ENCODE assay signal across 10 mouse cellular contexts in genomic region chr8:87753148-87753547, GRCm38 (mm10).
A peak's percentile ranks its signal among the peaks of the same experiment; 100 is the strongest.
DNase-seq lines count a peak whose midpoint lies in the region; ATAC-seq and TF ChIP-seq lines count a peak whose summit lies in the region.
"Had no signal": no experiment of that assay in that cellular context is flagged by ENCODE, and none has a peak within 500 bp of the region (broad histone marks: within the 10 kb centered on the region; RNA-seq: fewer than 3 reads in every experiment).

No protein-coding gene starts in this region.

- no peaks in the 10 kb centered on the region for H3K9me3 ChIP-seq in heart, postnatal 0 days (replicated peaks; ENCODE audit: control insufficient read depth, low read length)
- no peaks in the 10 kb centered on the region for H3K9me3 ChIP-seq in CH12.LX (replicated peaks; ENCODE audit: low read length)
- H3K9me3 ChIP-seq in hindbrain, postnatal 0 days (ENCODE audit: low read length), result no peaks in the 10 kb centered on the region
- H3K9me3 ChIP-seq: heart, embryonic 15.5 days; liver, embryonic 15.5 days had no signal

- peak; percentile 45 for TF ChIP-seq CTCF in heart, postnatal 0 days (IDR thresholded peaks at IDR 0.05; ENCODE audit: low read depth)
- peak in 1 of 2 experiments; percentile 72; a peak in 2 of 4 replicates for TF ChIP-seq CTCF in CH12.LX (conservative IDR thresholded peaks at IDR 0.05 in 1 of 2, IDR thresholded peaks at IDR 0.05 in 1 of 2; ENCODE audit: low read depth in 2 of 2, low read length in 2 of 2)
- peak; percentile 61 for TF ChIP-seq CTCF in hindbrain, postnatal 0 days (IDR thresholded peaks at IDR 0.05; ENCODE audit: low read depth)

- no peaks in the 10 kb centered on the region for H3K4me1 ChIP-seq in heart, postnatal 0 days (ENCODE audit: control insufficient read depth, insufficient read depth)
- H3K4me1 ChIP-seq in CH12.LX (ENCODE audit: control insufficient read depth in 1 of 2, insufficient read depth in 2 of 2), result peaks cover 0 to 4% of the 10 kb centered on the region in 2 experiments; a peak in 1 of 4 replicates
- peaks cover 3% of the 10 kb centered on the region; the same call in 1 of the 2 replicates for H3K4me1 ChIP-seq in hindbrain, postnatal 0 days (ENCODE audit: insufficient read depth, low read length)
- H3K4me1 ChIP-seq: liver, embryonic 15.5 days had no signal

- no peak for TF ChIP-seq POLR2A in CH12.LX (IDR thresholded peaks at IDR 0.05; ENCODE audit: low read depth, low read length)

- no peak overlapping the region for H3K27ac ChIP-seq in heart, postnatal 0 days (ENCODE audit: low read depth)
- no peak overlapping the region for H3K27ac ChIP-seq in CH12.LX (ENCODE audit: insufficient read depth, low read depth)
- 0 out of 2 replicates have a peak overlapping the region, but pooled peaks have one; percentile 32 for H3K27ac ChIP-seq in hindbrain, postnatal 0 days
- H3K27ac ChIP-seq: heart, embryonic 15.5 days; liver, embryonic 15.5 days had no signal

- dilution Hi-C loops in CH12.LX (cut with MboI; ENCODE audit: extremely low pct_ligation_motif_present, extremely low pct_unique_long_range_greater_than_20kb, low sequenced_read_pairs), result no loop called here

- no peaks in the 10 kb centered on the region for H3K79me2 ChIP-seq in CH12.LX (replicated peaks; ENCODE audit: control insufficient read depth, extremely low read depth, insufficient read depth, poor library complexity, severe bottlenecking)

- WGBS in heart, postnatal 0 days, result 57% methylated on average over 8 of the region's 8 CpGs
- 58% methylated on average over 8 of the region's 8 CpGs for WGBS in hindbrain, postnatal 0 days

- no peak for DNase-seq in heart, postnatal 0 days (ENCODE audit: low spot score)
- no peak for DNase-seq in heart, adult 11 months
- no peak for DNase-seq in CH12.LX (ENCODE audit: extremely low read depth)
- peak; percentile 57 for DNase-seq in adrenal gland, postnatal 10 days
- DNase-seq in hindbrain, postnatal 0 days (ENCODE audit: low spot score), result peak; percentile 61
- DNase-seq in layer of hippocampus, adult 18-20 months (ENCODE audit: low spot score in 2 of 2), result no peak
- no peak for DNase-seq in left cerebral cortex, adult 8-10 months (ENCODE audit: low spot score in 2 of 2)

- ATAC-seq in heart, postnatal 0 days (ENCODE audit: insufficient read depth, low read depth), result no peak
- ATAC-seq in hindbrain, postnatal 0 days, result peak; percentile 38; the same call in 1 of the 2 replicates
- no peak for ATAC-seq in megakaryocyte progenitor cell, adult 5-6 weeks (replicated peaks; ENCODE audit: poor library complexity)

- no peak for TF ChIP-seq EP300 in heart, postnatal 0 days (IDR thresholded peaks at IDR 0.05; ENCODE audit: low read depth)
- no peak for TF ChIP-seq EP300 in CH12.LX (IDR thresholded peaks at IDR 0.05; ENCODE audit: low read length)

- no peak overlapping the region for H3K4me2 ChIP-seq in heart, postnatal 0 days (ENCODE audit: low read depth, low read length)
- no peak overlapping the region for H3K4me2 ChIP-seq in CH12.LX (ENCODE audit: insufficient read depth, low read depth, poor library complexity, severe bottlenecking)
- H3K4me2 ChIP-seq in hindbrain, postnatal 0 days (ENCODE audit: low read depth, low read length), result no peak overlapping the region
- H3K4me2 ChIP-seq: heart, embryonic 15.5 days; liver, embryonic 15.5 days had no signal

- in situ Hi-C loops in CH12.LX (cut with MboI; ENCODE audit: low pct_ligation_motif_present, low pct_unique_long_range_greater_than_20kb, low sequenced_read_pairs), result no loop called here

- TF ChIP-seq RAD21 in CH12.LX (IDR thresholded peaks at IDR 0.05; ENCODE audit: low read depth, low read length), result peak; percentile 58

- no peaks in the 10 kb centered on the region for H3K27me3 ChIP-seq in heart, postnatal 0 days (ENCODE audit: control insufficient read depth, insufficient read depth, low read length)
- H3K27me3 ChIP-seq in CH12.LX (replicated peaks), result no peaks in the 10 kb centered on the region
- no peaks in the 10 kb centered on the region for H3K27me3 ChIP-seq in hindbrain, postnatal 0 days (ENCODE audit: insufficient read depth, low read length)
- H3K27me3 ChIP-seq: heart, embryonic 15.5 days; liver, embryonic 15.5 days had no signal

- no peak overlapping the region for H3K9ac ChIP-seq in heart, postnatal 0 days (replicated peaks; ENCODE audit: low read depth, low read length)
- no peak overlapping the region for H3K9ac ChIP-seq in CH12.LX (ENCODE audit: insufficient read depth, low read depth)
- H3K9ac ChIP-seq in hindbrain, postnatal 0 days (replicated peaks; ENCODE audit: low read length), result no peak overlapping the region
- H3K9ac ChIP-seq: heart, embryonic 15.5 days; liver, embryonic 15.5 days had no signal

- H3K4me3 ChIP-seq in heart, postnatal 0 days (ENCODE audit: low read depth, low read length), result no peak overlapping the region
- H3K4me3 ChIP-seq in CH12.LX (replicated peaks in 1 of 3; ENCODE audit: low read depth in 2 of 3, low read length in 2 of 3, poor library complexity in 1 of 3), result no peak overlapping the region
- no peak overlapping the region for H3K4me3 ChIP-seq in hindbrain, postnatal 0 days (ENCODE audit: low read length)
- H3K4me3 ChIP-seq: heart, embryonic 15.5 days; liver, embryonic 15.5 days had no signal

- no peaks in the 10 kb centered on the region for H3K36me3 ChIP-seq in heart, postnatal 0 days (replicated peaks; ENCODE audit: control insufficient read depth, insufficient read depth, low read length)
- no peaks in the 10 kb centered on the region for H3K36me3 ChIP-seq in CH12.LX (replicated peaks in 1 of 2; ENCODE audit: control insufficient read depth in 1 of 2, insufficient read depth in 1 of 2, low read length in 1 of 2)
- H3K36me3 ChIP-seq in hindbrain, postnatal 0 days (ENCODE audit: insufficient read depth, low read length), result no peaks in the 10 kb centered on the region
- H3K36me3 ChIP-seq: heart, embryonic 15.5 days; liver, embryonic 15.5 days had no signal

TF ChIP-seq in CH12.LX, 34 proteins besides CTCF, POLR2A, EP300 and RAD21:
- no peak for TF ChIP-seq CHD1 (IDR thresholded peaks at IDR 0.05; ENCODE audit: low read depth, low read length)
- TF ChIP-seq SMC3 (IDR thresholded peaks at IDR 0.05; ENCODE audit: low read depth, low read length), result peak; percentile 65

Comparison
In these comparisons a context has a peak if more than half of its experiments do, and no peak if none do; other contexts are left out.
1. DNase-seq: peak in adrenal gland, postnatal 10 days (single experiment) and hindbrain, postnatal 0 days (single experiment); none in heart, postnatal 0 days (single experiment), heart, adult 11 months (single experiment), CH12.LX (single experiment), layer of hippocampus, adult 18-20 months (0 of 2) and left cerebral cortex, adult 8-10 months (0 of 2).